Mouse (Mus musculus) gastrocnemius, postnatal 36 days (tissue): ENCODE data around the gene Vps26b. TPM values are rescaled to one million over a fixed set of nuclear protein-coding genes. Genes with fewer than 3 reads are reported as not detected.

Experiments used
- DNase-seq, 2 experiments: peaks; one replicate each; pipeline ENCODE4 v3.0.0; 2022
- intact Hi-C: fragments of 180-260 bp; cut with DNase I; formaldehyde crosslinking; loops from one replicate; pipeline ENCODE4 v1.15.1; 2025
- total RNA-seq, 2 experiments: library from RNA; stranded (reverse); gene quantifications; 2 replicates each; pipeline ENCODE4 v1.2.3; 2021

Gene Vps26b
- total RNA-seq, 2 experiments from 2014 or later, result 24.7 to 24.8 TPM

DNA sequence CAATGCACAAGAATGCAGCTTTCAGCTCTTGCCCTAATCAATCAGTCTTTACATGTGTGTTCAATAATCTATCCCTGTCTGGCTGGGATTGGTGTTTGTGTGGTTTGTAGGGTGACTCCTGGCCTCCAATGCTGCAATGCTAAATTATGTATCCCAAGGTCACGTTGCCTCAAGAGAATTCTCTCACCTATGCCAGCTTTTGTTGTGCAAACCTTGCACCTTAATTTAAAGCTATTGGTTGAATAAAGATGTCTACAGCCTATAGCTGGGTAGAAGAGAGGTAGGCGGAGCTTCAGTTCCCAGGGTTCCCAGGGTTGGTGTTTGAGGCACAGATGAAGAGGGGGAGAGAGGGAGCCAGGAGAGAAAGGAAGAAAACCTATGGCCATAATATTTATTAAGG is 32.4 kb downstream of the Vps26b start:
- DNase-seq, result no peak
- intact Hi-C loops, result no loop called here

GRCm38 (mm10) chr9:26997062-26997461 is 32.8 kb downstream of the Vps26b start:
- intact Hi-C loops, result no loop called here
- DNase-seq, result no peak

DNA sequence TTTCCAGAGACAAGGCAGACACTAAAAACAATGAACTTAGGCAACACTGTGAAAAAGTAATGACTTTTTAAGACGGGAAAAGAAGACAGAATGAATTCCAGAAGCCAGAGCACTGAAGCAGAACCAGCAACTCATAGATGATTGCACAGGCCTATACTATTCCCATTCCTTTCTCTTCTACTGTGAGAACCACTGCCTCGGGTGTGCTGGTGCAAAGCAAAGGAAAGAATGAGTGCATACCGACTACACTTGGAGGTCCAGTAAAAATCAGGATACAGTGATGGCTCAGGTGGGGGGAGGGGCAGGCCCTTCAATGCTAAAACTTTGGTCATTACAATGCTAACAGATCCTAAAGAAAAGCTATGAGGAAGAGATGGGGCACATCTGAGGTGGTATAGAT is 36.0 kb downstream of the Vps26b start:
- intact Hi-C loops, result no loop called here
- no peak for DNase-seq

- intact Hi-C loops, result no loop called here
- no peak for DNase-seq
Measured at GRCm38 (mm10) chr9:26993118-26993517, 36.7 kb downstream of the Vps26b start.

DNA sequence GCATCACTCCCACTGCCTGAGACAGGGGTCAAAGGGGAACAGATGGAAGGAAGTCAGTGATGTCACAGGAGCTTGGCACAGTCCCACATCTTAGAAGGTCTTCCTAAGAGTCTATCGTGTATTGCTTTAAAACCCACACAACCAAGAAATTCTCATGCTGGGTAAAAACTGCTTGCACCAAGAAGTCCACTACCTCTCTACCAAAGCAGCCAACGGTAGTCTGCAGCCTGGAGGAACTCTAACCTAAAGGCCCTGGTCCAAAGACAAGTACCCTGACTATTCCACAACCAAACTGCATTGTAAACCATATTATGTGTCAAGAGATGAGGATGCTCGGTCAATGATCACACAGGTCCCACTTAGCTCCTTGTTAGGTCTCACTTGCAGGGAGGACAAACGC is 39.7 kb downstream of the Vps26b start:
- intact Hi-C loops, result no loop called here
- no peak for DNase-seq

DNA sequence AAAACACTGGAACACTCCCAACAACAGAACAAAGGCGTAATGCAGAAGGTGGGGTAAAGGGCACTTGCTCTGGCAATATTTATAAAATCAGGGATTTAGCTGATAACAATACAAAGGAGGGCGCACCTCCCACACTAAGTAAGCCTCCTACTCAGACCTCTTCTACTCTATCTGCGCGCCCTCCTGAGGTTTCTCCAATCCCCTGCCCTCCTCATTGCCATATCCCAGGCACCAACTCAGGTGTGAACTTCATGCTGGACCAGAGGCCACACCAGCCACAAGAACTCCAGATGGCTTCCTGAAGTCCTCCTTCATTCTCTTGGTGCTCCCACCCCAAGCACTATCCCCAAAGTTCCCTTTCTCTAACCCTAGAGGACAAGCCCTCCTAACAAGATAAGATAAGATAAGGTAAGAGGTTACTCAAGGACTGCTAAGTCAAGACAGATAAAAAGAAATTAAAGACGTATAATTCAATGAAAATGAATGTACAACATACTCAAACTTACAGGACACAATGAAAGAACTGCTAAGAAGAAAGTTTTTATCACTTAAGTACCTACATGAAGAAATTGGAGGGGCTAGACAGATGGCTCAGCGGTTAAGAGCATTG is 44.1 kb downstream of the Vps26b start:
- intact Hi-C loops, result no loop called here
- no peak for DNase-seq

DNA sequence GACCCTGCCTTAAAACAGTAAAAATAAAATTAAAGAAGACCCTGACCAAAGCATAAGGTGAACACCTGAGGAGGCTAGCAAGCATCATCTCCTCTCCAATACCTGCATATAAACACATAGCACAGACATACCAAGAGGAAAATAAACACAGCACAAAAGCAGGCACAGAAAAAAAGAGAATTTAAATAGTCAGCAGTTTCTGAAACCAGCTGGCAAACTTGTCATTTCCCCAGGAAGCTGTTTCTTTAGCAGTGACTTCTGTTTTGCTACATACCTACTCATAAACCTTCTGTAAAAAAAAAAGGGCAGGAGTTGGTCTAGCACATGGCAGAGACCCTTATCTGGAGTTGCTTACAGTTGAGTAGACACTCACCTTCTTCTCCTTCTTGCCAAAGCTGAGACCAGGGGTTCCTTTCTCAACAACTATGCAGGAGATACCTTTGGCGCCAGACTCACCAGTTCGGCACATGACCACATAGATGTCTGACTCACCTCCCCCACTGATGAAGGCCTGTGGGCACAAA is 44.7 kb downstream of the Vps26b start:
- DNase-seq, result no peak
- intact Hi-C loops, result no loop called here

GRCm38 (mm10) chr9:26978776-26979175 is 51.1 kb downstream of the Vps26b start:
- intact Hi-C loops, result no loop called here
- DNase-seq, result no peak

- intact Hi-C loops, result no loop called here
- DNase-seq, result no peak
Measured at GRCm38 (mm10) chr9:26977754-26978153, 52.1 kb downstream of the Vps26b start.

Other genes starting within 250 kb of the Vps26b start
- gene Glb1l2, start 223.6 kb downstream of the Vps26b start, total RNA-seq, result 1 to 10 TPM; 5.8 to 6.1 TPM
- gene Glb1l3, start 169.2 kb downstream of the Vps26b start, total RNA-seq, result not detected
- not detected for gene Gm1110, start 107.0 kb downstream of the Vps26b start, total RNA-seq
- 10 to 100 TPM; 32.5 to 35.1 TPM for gene Acad8, start 30.5 kb downstream of the Vps26b start, total RNA-seq
- 10 to 100 TPM; 17.5 to 23.4 TPM for gene Thyn1, start 30.4 kb downstream of the Vps26b start, total RNA-seq
- gene Ncapd3, start 110 bp upstream of the Vps26b start, total RNA-seq, result 1 to 10 TPM; 5.6 to 6.3 TPM
- gene Jam3, start 125.4 kb upstream of the Vps26b start, total RNA-seq, result 1 to 10 TPM; 7.1 to 8.2 TPM